Mouse (Mus musculus) thymus, postnatal 10 days (tissue): Measurements from ENCODE around the gene Zfp672.
"Not testable (repeated sequence)": the region's sequence is repeated elsewhere in the genome, so short reads cannot be mapped to it uniquely, and the experiment has no call there.

Source experiments
- DNase-seq, 2 experiments: peaks; one replicate each; pipeline ENCODE4 v3.0.0; 2021; ENCODE audit warnings: low spot score in 2 of 2

Zfp672 gene

GRCm38 (mm10) chr11:58330276-58331148 lies at the start of gene Zfp672, which contains the start of gene Sh3bp5l:
TSS of gene Zfp672 (minus strand) at chr11:58330339.
TSS of gene Sh3bp5l (plus strand) at chr11:58330724.
- DNase-seq = peak; percentile 84 to 85

GRCm38 (mm10) chr11:58379516-58379915 lies 49.4 kb upstream of the Zfp672 start:
- DNase-seq = no peak

- no peak for DNase-seq
Observed at GRCm38 (mm10) chr11:58378763-58379278, 48.7 kb upstream of the Zfp672 start, which contains the start of gene Lypd8. TSS of gene Lypd8 (plus strand) at chr11:58379043.

- DNase-seq = no peak
Observed at GRCm38 (mm10) chr11:58377686-58378085, 47.5 kb upstream of the Zfp672 start.

- DNase-seq = no peak
Observed at GRCm38 (mm10) chr11:58377273-58377672, 47.1 kb upstream of the Zfp672 start.

GRCm38 (mm10) chr11:58366191-58366590 lies 36.1 kb upstream of the Zfp672 start:
- not testable (repeated sequence) for DNase-seq

GRCm38 (mm10) chr11:58364454-58364853 lies 34.3 kb upstream of the Zfp672 start:
- DNase-seq = no peak

- DNase-seq = not testable (repeated sequence)
Observed at GRCm38 (mm10) chr11:58362562-58362961, 32.4 kb upstream of the Zfp672 start.

- DNase-seq = no peak
Observed at GRCm38 (mm10) chr11:58357844-58358534, 27.9 kb upstream of the Zfp672 start.

- DNase-seq = no peak
Observed at GRCm38 (mm10) chr11:58357042-58357441, 26.9 kb upstream of the Zfp672 start.

GRCm38 (mm10) chr11:58354927-58355326 lies 24.8 kb upstream of the Zfp672 start:
- no peak for DNase-seq

- no peak for DNase-seq
Observed at GRCm38 (mm10) chr11:58354476-58354875, 24.3 kb upstream of the Zfp672 start.

GRCm38 (mm10) chr11:58353709-58354108 lies 23.6 kb upstream of the Zfp672 start:
- no peak for DNase-seq

GRCm38 (mm10) chr11:58352681-58353548 lies 22.8 kb upstream of the Zfp672 start:
- no peak for DNase-seq

- DNase-seq = no peak
Observed at GRCm38 (mm10) chr11:58351179-58351578, 21.0 kb upstream of the Zfp672 start.

- no peak for DNase-seq
Observed at GRCm38 (mm10) chr11:58350628-58351027, 20.5 kb upstream of the Zfp672 start.

- no peak for DNase-seq
Observed at GRCm38 (mm10) chr11:58346745-58347144, 16.6 kb upstream of the Zfp672 start.

GRCm38 (mm10) chr11:58334746-58335145 lies 4.6 kb upstream of the Zfp672 start:
- DNase-seq = no peak

- no peak for DNase-seq
Observed at GRCm38 (mm10) chr11:58331546-58331945, 1.4 kb upstream of the Zfp672 start.

- DNase-seq = peak in 1 of 2 experiments; percentile 23
Observed at GRCm38 (mm10) chr11:58331149-58331495, 983 bp upstream of the Zfp672 start.

GRCm38 (mm10) chr11:58329906-58330275 lies 248 bp downstream of the Zfp672 start:
- no peak for DNase-seq

GRCm38 (mm10) chr11:58326781-58327180 lies 3.4 kb downstream of the Zfp672 start:
- DNase-seq = no peak
